Mouse (Mus musculus) CH12.LX (cell line): ENCODE results near the gene Clp1. TPM values are rescaled to one million over a fixed set of nuclear protein-coding genes. Genes with fewer than 3 reads are reported as not detected.

Source experiments
- DNase-seq: peaks from one replicate; pipeline ENCODE4 v3.0.0-alpha.2; 2013; ENCODE audit errors: extremely low read depth
- H3K27ac ChIP-seq: 2 replicates; pipeline ENCODE4 v1.5.1; 2012; ENCODE audit warnings: low read depth, mild to moderate bottlenecking, control low read depth, moderate library complexity; ENCODE audit not compliant: insufficient read depth
- H3K27me3 ChIP-seq: replicated peaks from 2 replicates; pipeline ENCODE3; 2012; ENCODE audit warnings: inconsistent platforms
- H3K36me3 ChIP-seq, 2 experiments: replicated peaks in 1 of 2; 2 replicates each; pipeline versions ENCODE3 to v1.6.1; 2012; ENCODE audit warnings: inconsistent platforms in 1 of 2, low read length in 1 of 2, mild to moderate bottlenecking in 1 of 2, mixed read lengths in 1 of 2, moderate library complexity in 1 of 2; ENCODE audit not compliant: control insufficient read depth in 1 of 2, insufficient read depth in 1 of 2
- H3K4me1 ChIP-seq, 2 experiments: 2 replicates each; pipeline ENCODE4 v1.6.1; 2012; ENCODE audit warnings: inconsistent platforms in 1 of 2, moderate library complexity in 1 of 2; ENCODE audit not compliant: insufficient read depth in 2 of 2, control insufficient read depth in 1 of 2
- H3K4me2 ChIP-seq: 2 replicates; pipeline ENCODE4 v1.6.1; 2012; ENCODE audit warnings: low read depth, mild to moderate bottlenecking, control low read depth; ENCODE audit not compliant: poor library complexity, insufficient read depth, severe bottlenecking
- H3K4me3 ChIP-seq, 3 experiments: fragments of 150-350 bp in 1 of 3; sonication (generic) in 1 of 3; replicated peaks in 1 of 3; 2 replicates each; pipeline versions ENCODE3 to v1.5.1; 2011 to 2012; ENCODE audit warnings: low read depth in 2 of 3, low read length in 2 of 3, mild to moderate bottlenecking in 2 of 3, moderate library complexity in 2 of 3, control low read depth in 1 of 3, improper control_type of control experiment in 1 of 3, inconsistent platforms in 1 of 3, mixed read lengths in 1 of 3; ENCODE audit not compliant: poor library complexity in 1 of 3
- H3K79me2 ChIP-seq: replicated peaks from 2 replicates; pipeline ENCODE4 v1.6.1; 2012; ENCODE audit warnings: mild to moderate bottlenecking, moderate library complexity; ENCODE audit not compliant: control insufficient read depth, poor library complexity, insufficient read depth, severe bottlenecking; ENCODE audit errors: extremely low read depth
- H3K9ac ChIP-seq: 2 replicates; pipeline ENCODE4 v1.6.1; 2012; ENCODE audit warnings: low read depth, mild to moderate bottlenecking, control low read depth, moderate library complexity; ENCODE audit not compliant: insufficient read depth
- H3K9me3 ChIP-seq: replicated peaks from 2 replicates; pipeline ENCODE3; 2012; ENCODE audit warnings: low read length, inconsistent platforms, mixed read lengths
- BHLHE40 ChIP-seq: IDR thresholded peaks from 2 replicates; pipeline ENCODE4 v1.6.1; 2011; ENCODE audit warnings: mild to moderate bottlenecking, low read depth, low read length, improper control_type of control experiment
- CHD1 ChIP-seq: IDR thresholded peaks from 2 replicates; pipeline ENCODE4 v1.6.1; 2012; ENCODE audit warnings: low read depth, low read length, improper control_type of control experiment, inconsistent platforms
- CHD2 ChIP-seq: IDR thresholded peaks from 2 replicates; pipeline ENCODE4 v1.6.1; 2011; ENCODE audit warnings: low read length, improper control_type of control experiment
- CTCF ChIP-seq, 2 experiments: IDR thresholded peaks in 1 of 2; conservative IDR thresholded peaks in 1 of 2; 2 replicates each; pipeline ENCODE4 v1.5.1; 2011 to 2012; ENCODE audit warnings: low read depth in 2 of 2, low read length in 2 of 2, improper control_type of control experiment in 1 of 2, inconsistent platforms in 1 of 2, mild to moderate bottlenecking in 1 of 2, moderate library complexity in 1 of 2
- EP300 ChIP-seq: IDR thresholded peaks from 2 replicates; pipeline ENCODE4 v1.6.1; 2011; ENCODE audit warnings: low read length, improper control_type of control experiment
- ETS1 ChIP-seq: conservative IDR thresholded peaks from 2 replicates; pipeline ENCODE4 v1.6.1; 2012; ENCODE audit warnings: low read depth, mild to moderate bottlenecking, inconsistent platforms, low read length, improper control_type of control experiment, moderate library complexity
- GABPA ChIP-seq: IDR thresholded peaks from 2 replicates; pipeline ENCODE4 v1.6.1; 2012; ENCODE audit warnings: low read depth, low read length, improper control_type of control experiment, inconsistent platforms; ENCODE audit not compliant: insufficient replicate concordance
- KAT2A ChIP-seq: IDR thresholded peaks from 2 replicates; pipeline ENCODE4 v1.6.1; 2012; ENCODE audit warnings: low read length, improper control_type of control experiment, inconsistent platforms; ENCODE audit not compliant: insufficient replicate concordance
- MAX ChIP-seq: IDR thresholded peaks from 2 replicates; pipeline ENCODE4 v1.6.1; 2011; ENCODE audit warnings: low read length, improper control_type of control experiment
- MXI1 ChIP-seq: IDR thresholded peaks from 2 replicates; pipeline ENCODE4 v1.6.1; 2011; ENCODE audit warnings: mild to moderate bottlenecking, low read depth, low read length, improper control_type of control experiment
- MYC ChIP-seq: IDR thresholded peaks from 2 replicates; pipeline ENCODE4 v1.6.1; 2011; ENCODE audit warnings: low read depth, mild to moderate bottlenecking, improper control_type of control experiment, low read length
- NELFE ChIP-seq: IDR thresholded peaks from 2 replicates; pipeline ENCODE4 v1.6.1; 2011; ENCODE audit warnings: low read depth, low read length, improper control_type of control experiment
- NRF1 ChIP-seq: IDR thresholded peaks from 2 replicates; pipeline ENCODE4 v1.6.1; 2014; ENCODE audit warnings: low read depth, mild to moderate bottlenecking, inconsistent platforms, low read length, improper control_type of control experiment, moderate library complexity
- PAX5 ChIP-seq: IDR thresholded peaks from 2 replicates; pipeline ENCODE4 v1.6.1; 2012; ENCODE audit warnings: low read length, inconsistent platforms, mixed read lengths
- POLR2A ChIP-seq: IDR thresholded peaks from 2 replicates; pipeline ENCODE4 v1.6.1; 2011; ENCODE audit warnings: low read depth, mild to moderate bottlenecking, improper control_type of control experiment, low read length
- RAD21 ChIP-seq: IDR thresholded peaks from 2 replicates; pipeline ENCODE4 v1.6.1; 2011; ENCODE audit warnings: low read depth, mild to moderate bottlenecking, low read length, improper control_type of control experiment, moderate library complexity
- RCOR1 ChIP-seq: conservative IDR thresholded peaks from 2 replicates; pipeline ENCODE4 v1.6.1; 2012; ENCODE audit warnings: low read depth, mild to moderate bottlenecking, inconsistent platforms, low read length, improper control_type of control experiment
- SIN3A ChIP-seq: IDR thresholded peaks from 2 replicates; pipeline ENCODE4 v1.6.1; 2012; ENCODE audit warnings: low read length, improper control_type of control experiment, inconsistent platforms
- SMC3 ChIP-seq: IDR thresholded peaks from 2 replicates; pipeline ENCODE4 v1.6.1; 2011; ENCODE audit warnings: low read depth, low read length, improper control_type of control experiment
- TCF12 ChIP-seq: IDR thresholded peaks from 2 replicates; pipeline ENCODE4 v1.6.1; 2014; ENCODE audit warnings: low read depth, mild to moderate bottlenecking, inconsistent platforms, low read length, improper control_type of control experiment
- UBTF ChIP-seq: IDR thresholded peaks from 2 replicates; pipeline ENCODE4 v1.6.1; 2012; ENCODE audit warnings: low read depth, mild to moderate bottlenecking, inconsistent platforms, low read length, improper control_type of control experiment, moderate library complexity
- USF1 ChIP-seq: IDR thresholded peaks from 2 replicates; pipeline ENCODE4 v1.6.1; 2014; ENCODE audit warnings: low read depth, mild to moderate bottlenecking, inconsistent platforms, low read length, improper control_type of control experiment
- USF2 ChIP-seq: conservative IDR thresholded peaks from 2 replicates; pipeline ENCODE4 v1.6.1; 2011; ENCODE audit warnings: low read depth, low read length, improper control_type of control experiment
- ZKSCAN1 ChIP-seq: IDR thresholded peaks from 2 replicates; pipeline ENCODE4 v1.6.1; 2012; ENCODE audit warnings: low read depth, inconsistent platforms, low read length, improper control_type of control experiment, borderline replicate concordance
- ZMIZ1 ChIP-seq: IDR thresholded peaks from 2 replicates; pipeline ENCODE4 v1.6.1; 2012; ENCODE audit warnings: low read depth, mild to moderate bottlenecking, inconsistent platforms, low read length, improper control_type of control experiment
- ZNF384 ChIP-seq: IDR thresholded peaks from 2 replicates; pipeline ENCODE4 v1.6.1; 2012; ENCODE audit warnings: low read depth, low read length, improper control_type of control experiment, inconsistent platforms
- dilution Hi-C: fragments of 300-500 bp; cut with MboI; formaldehyde crosslinking; loops from 2 replicates; pipeline ENCODE4 v1.14.3; 2020; ENCODE audit warnings: low sequenced_read_pairs; ENCODE audit not compliant: extremely low pct_unique_long_range_greater_than_20kb, extremely low pct_ligation_motif_present
- in situ Hi-C: fragments of 300-500 bp; cut with MboI; formaldehyde crosslinking; loops from 3 replicates; pipeline ENCODE4 v1.14.3; 2019; ENCODE audit warnings: low sequenced_read_pairs, low pct_ligation_motif_present, low pct_unique_long_range_greater_than_20kb, mixed read lengths
- polyA plus RNA-seq: library from polyadenylated mRNA; unstranded; fragments of >175 nt; gene quantifications from 2 replicates; pipeline ENCODE4 v1.2.1, GENCODE M21; 2012; ENCODE audit warnings: low read depth; ENCODE audit not compliant: insufficient read length
- total RNA-seq, 2 experiments: library from RNA; depleted of rRNA; stranded (reverse); fragments of 300-350 nt in 1 of 2; fragments of >200 nt in 1 of 2; gene quantifications; 2 replicates each; pipeline ENCODE4 v1.2.3; 2012 to 2014

The Clp1 gene
- total and polyA plus RNA-seq, 3 experiments = 32.0 to 65.2 (median 46.5) TPM

DNA sequence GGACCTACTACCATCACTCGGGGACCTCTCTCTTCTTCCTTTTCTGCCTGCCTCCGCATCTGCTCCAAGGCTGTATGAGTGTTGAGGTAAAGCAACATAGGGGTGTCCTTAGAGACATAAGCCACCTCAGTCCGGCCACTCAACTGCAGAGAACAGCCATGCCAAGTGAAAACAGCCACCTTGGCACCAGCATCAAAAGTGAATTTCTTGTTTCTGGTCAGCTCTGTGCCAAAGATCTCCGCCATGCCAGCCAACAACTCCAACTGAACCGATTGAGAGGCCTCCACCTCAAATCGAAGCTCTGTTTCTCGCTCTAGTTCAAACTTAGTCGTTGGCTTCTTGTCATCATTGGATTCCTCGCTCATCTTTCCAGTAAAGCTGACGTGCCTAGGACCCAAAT, 1.4 kb downstream of the Clp1 start:
- dilution Hi-C loops = no loop called here
- H3K4me3 ChIP-seq = peak overlapping the region; percentile 12 to 69 (median 68)

DNA sequence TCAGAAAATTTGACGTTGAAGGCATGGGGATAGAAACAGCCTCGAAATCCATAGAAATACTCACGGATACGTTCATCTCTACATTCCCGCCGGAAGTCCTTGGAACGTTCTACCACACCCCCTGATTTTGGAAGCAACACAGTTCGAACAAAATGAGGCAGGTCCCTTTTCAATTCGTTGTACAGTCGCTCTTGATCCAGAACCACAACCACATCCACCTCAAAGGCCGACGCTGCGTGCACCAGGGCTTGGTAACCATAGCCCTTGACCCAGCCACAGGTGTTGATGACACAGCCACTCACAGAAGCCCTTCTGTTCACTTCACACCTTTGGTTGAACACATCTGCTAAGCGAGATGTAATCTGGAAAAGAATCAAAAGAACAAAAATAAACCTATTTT, 3.3 kb downstream of the Clp1 start:
- H3K4me2 ChIP-seq = no peak overlapping the region
- no peak overlapping the region for H3K4me3 ChIP-seq
- TF ChIP-seq CTCF (conservative IDR thresholded peaks at IDR 0.05 in 1 of 2, IDR thresholded peaks at IDR 0.05 in 1 of 2; ENCODE audit: low read depth in 2 of 2, low read length in 2 of 2) = no peak
- no peak for TF ChIP-seq SMC3
- no peak for TF ChIP-seq PAX5
- no peak for TF ChIP-seq NELFE
- no peak for TF ChIP-seq POLR2A
- no peak for TF ChIP-seq BHLHE40
- no peak for TF ChIP-seq USF1
- no peak for TF ChIP-seq ETS1
- TF ChIP-seq RAD21 = no peak
- no peak for TF ChIP-seq EP300
- no peak for TF ChIP-seq ZKSCAN1
- TF ChIP-seq CHD2 = no peak
- no peak for TF ChIP-seq USF2
- no peak for TF ChIP-seq GABPA
- TF ChIP-seq MYC = no peak
- no peak for TF ChIP-seq KAT2A
- no peak for TF ChIP-seq ZMIZ1
- TF ChIP-seq, all 38 proteins: peak for 0
- no peak for DNase-seq
- Histone ChIP-seq H3K79me2 (peaks cover 30% of the 10 kb centered on the region), H3K27me3 (no peaks in the 10 kb centered on the region), H3K36me3 (peaks cover 22 to 44% of the 10 kb centered on the region in 2 experiments), H3K9ac (no peak overlapping the region), H3K27ac (no peak overlapping the region), H3K4me1 (peaks cover 8 to 37% of the 10 kb centered on the region in 2 experiments), H3K9me3 (no peaks in the 10 kb centered on the region)
- dilution Hi-C loops (no loop called here), in situ Hi-C loops (no loop called here)

More for the DNA sequence above, 1.4 kb downstream of the Clp1 start:
- in situ Hi-C loops = no loop called here
- Histone ChIP-seq H3K27ac (no peak overlapping the region), H3K36me3 (peaks cover 22 to 44% of the 10 kb centered on the region in 2 experiments), H3K9ac (peak overlapping the region; percentile 96; the same call in 1 of the 2 replicates), H3K79me2 (peaks cover 30% of the 10 kb centered on the region), H3K9me3 (no peaks in the 10 kb centered on the region), H3K4me2 (peak overlapping the region; percentile 95), H3K27me3 (no peaks in the 10 kb centered on the region), H3K4me1 (peaks cover 8 to 37% of the 10 kb centered on the region in 2 experiments)
- TF ChIP-seq TCF12 (no peak), RCOR1 (no peak), POLR2A (no peak), MXI1 (no peak), USF2 (no peak), CHD1 (no peak), SMC3 (no peak), UBTF (no peak), NRF1 (no peak), BHLHE40 (no peak), SIN3A (no peak), EP300 (no peak), USF1 (no peak), KAT2A (no peak), MAX (no peak), ZNF384 (no peak), GABPA (no peak)
- no peak for DNase-seq
